Mouse (Mus musculus) megakaryocyte-erythroid progenitor cell, adult 5 weeks (primary cell): ENCODE data around the gene Tbca. TPM values are rescaled to one million over a fixed set of nuclear protein-coding genes. Genes with fewer than 3 reads are reported as not detected.

Experiments
- polyA plus RNA-seq: library from polyadenylated mRNA; stranded (reverse); fragments of >175 nt; gene quantifications from 2 replicates; pipeline ENCODE4 v1.2.3, GENCODE M21; 2012

The Tbca gene
- 7.6 and 12.8 TPM in 2 replicates for polyA plus RNA-seq

DNA sequence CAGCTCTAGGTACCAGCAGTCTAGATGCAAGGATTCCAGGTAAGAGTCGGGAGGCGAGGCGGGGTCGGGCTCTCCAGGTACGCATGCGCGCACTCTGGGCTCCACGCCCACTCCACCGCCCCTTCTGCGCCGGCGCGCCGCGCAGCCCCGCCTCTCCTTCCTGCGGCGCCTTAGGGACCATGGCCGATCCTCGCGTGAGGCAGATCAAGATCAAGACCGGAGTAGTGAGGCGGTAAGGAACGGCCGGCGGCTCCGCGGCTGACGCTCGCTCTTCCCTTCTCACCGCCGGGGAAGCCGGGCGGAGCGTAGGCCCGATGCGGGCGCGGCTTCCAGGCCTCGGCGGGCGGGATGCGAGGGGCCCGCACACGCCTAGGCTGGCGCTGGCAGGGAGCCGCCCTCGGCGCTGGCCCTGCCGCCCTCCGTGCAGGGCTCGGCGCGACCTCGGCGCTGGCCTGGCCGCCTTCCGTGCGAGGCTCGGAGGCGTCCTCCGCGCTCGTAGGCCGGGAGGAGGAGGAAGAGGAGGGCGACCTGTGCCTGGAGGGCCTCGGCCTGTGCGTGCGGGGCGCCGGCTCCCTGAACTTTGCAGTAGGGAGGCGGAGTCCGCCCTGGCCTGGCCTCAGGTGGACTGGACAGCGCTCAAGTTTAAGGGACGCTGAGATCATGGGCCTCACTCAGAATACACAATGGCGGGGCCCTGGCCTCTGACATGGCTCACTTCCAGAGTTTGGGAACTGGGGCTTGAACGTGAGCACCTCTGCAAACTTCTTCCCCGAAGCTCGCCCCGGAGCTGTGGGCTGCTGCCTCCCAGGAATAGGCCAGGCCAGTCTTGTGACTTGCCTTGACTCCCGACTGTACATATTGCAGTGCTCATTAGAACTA lies at the start of gene Tbca:
TSS of gene Tbca (plus strand) at position 140 of the 879 bp plus-strand sequence.

DNA sequence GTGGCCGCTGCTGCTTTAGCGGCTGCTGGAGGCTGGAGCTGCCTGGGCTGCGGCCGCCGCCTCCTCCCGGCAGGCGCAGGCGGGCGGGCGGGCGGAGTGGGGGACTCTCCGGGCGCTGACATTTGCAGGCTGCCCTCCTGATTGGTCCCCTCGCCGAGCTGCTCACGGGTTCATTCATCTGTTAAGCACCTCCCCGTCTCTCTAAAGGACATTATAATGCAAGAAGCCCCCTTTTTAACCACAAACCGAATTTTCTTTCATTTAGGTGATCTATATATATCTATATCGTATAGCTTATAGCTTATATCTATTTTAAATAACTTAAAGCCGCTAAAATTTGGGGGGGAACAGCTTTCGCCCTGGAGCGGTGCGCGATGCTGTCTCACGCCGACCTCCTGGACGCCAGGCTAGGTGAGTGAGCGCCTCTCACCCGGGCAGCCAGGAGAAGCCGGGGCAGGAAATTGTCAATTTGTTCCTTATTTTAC lies 86.7 kb downstream of the Tbca start, which contains the start of gene Otp:
TSS of gene Otp (plus strand) at position 207 of the 485 bp plus-strand sequence.

Other genes with a start within 250 kb of the Tbca start
- gene Otp, start 86.7 kb downstream of the Tbca start, polyA plus RNA-seq = not detected in 2 replicates
- gene Wdr41, start 187.4 kb downstream of the Tbca start, polyA plus RNA-seq = 6.5 and 7.3 TPM in 2 replicates